Mouse (Mus musculus) liver, embryonic 13.5 days (tissue): ENCODE results near the gene D6Ertd527e. TPM values are rescaled to one million over a fixed set of nuclear protein-coding genes. Genes with fewer than 3 reads are reported as not detected.

Experiments
- ATAC-seq: fragments of 200-750 bp; cut with Nextera tagmentation; 2 replicates; pipeline ENCODE4 v1.8.0; 2017; ENCODE audit warnings: low read depth, mild to moderate bottlenecking, moderate number of reproducible peaks, moderate library complexity
- DNase-seq: peaks from one replicate; pipeline ENCODE4 v3.0.0; 2022
- H3K27ac ChIP-seq: fragments of 300-500 bp; sonication (generic); 2 replicates; pipeline ENCODE4 v1.5.1; 2015; ENCODE audit warnings: moderate library complexity, mild to moderate bottlenecking, inconsistent platforms
- H3K27me3 ChIP-seq: fragments of 300-500 bp; sonication (generic); 2 replicates; pipeline ENCODE4 v1.6.1; 2015; ENCODE audit warnings: mild to moderate bottlenecking, inconsistent platforms
- H3K36me3 ChIP-seq: fragments of 300-500 bp; sonication (generic); 2 replicates; pipeline ENCODE4 v1.6.1; 2015; ENCODE audit warnings: mild to moderate bottlenecking, inconsistent platforms
- H3K4me1 ChIP-seq: fragments of 300-500 bp; sonication (generic); replicated peaks from 2 replicates; pipeline ENCODE4 v1.6.1; 2015; ENCODE audit warnings: inconsistent platforms
- H3K4me2 ChIP-seq: fragments of 300-500 bp; sonication (generic); 2 replicates; pipeline ENCODE4 v1.6.1; 2015; ENCODE audit warnings: inconsistent platforms, mild to moderate bottlenecking, moderate library complexity
- H3K4me3 ChIP-seq: fragments of 300-500 bp; sonication (generic); replicated peaks from 2 replicates; pipeline ENCODE4 v1.5.1; 2015; ENCODE audit warnings: mild to moderate bottlenecking, inconsistent platforms
- H3K9ac ChIP-seq: fragments of 300-500 bp; sonication (generic); 2 replicates; pipeline ENCODE4 v1.6.1; 2015; ENCODE audit warnings: mild to moderate bottlenecking, inconsistent platforms
- H3K9me3 ChIP-seq: fragments of 300-500 bp; sonication (generic); replicated peaks from 2 replicates; pipeline ENCODE4 v1.6.1; 2016; ENCODE audit warnings: inconsistent platforms
- WGBS: fragments of 180-500 bp; shearing (Covaris S2); methylation state at CpG from one replicate; pipeline ENCODE4 v1.1.7; 2015; ENCODE audit not compliant: insufficient replicate concordance; 5-methylcytosine and 5-hydroxymethylcytosine counted together
- polyA plus RNA-seq: library from polyadenylated mRNA; unstranded; fragments of >200 nt; fragmentation: Nextera tagmentation; extraction: Ambion mirVana; gene quantifications from 2 replicates; pipeline ENCODE4 v1.2.1, GENCODE M21; 2015

D6Ertd527e gene
- polyA plus RNA-seq, 1 experiment from 2014 or later = not detected

DNA sequence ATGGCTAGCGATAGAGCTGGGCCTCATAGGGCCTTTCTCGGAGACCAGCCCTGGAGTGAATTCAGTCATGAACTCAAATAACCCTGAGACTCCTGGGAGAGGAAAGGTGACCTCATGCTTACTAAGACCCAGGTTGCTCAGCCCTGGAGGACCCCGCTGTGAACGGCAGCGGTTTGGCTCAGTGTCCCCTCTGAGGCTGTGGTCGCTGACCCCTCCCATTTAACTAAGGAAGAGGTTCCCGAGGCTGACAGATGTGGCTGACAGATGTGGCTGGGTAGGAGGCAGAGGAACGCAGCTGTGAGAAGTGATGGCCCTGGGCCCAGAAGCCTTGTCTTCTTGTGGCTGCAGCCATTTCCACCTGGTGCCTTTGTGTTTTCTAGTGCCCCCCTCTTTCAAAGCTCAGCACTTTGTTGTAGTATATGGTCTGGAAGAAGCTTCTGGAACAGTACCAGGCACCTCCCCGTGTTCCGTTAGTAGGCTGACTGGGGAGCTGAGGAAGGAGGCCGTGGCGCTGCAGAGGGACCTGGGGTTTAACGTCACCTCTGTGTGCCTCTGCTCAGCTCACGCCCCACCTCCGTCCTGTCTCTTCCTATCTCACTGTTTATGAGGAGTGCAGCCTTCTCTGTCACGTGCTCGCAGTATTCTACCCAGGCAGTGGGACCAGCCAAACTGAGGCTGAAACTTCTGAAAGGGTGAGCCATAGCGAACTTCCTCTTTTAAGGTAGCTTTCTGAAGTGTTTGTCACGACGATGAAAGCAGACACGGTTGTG, 48.1 kb downstream of the D6Ertd527e start:
- ATAC-seq = peak; percentile 94
- H3K4me1 ChIP-seq = peaks cover 23% of the 10 kb centered on the region
- H3K4me2 ChIP-seq = peak overlapping the region; percentile 37
- peak; percentile 58 for DNase-seq
- H3K4me3 ChIP-seq = no peak overlapping the region
- 31% methylated on average over 21 of the region's 21 CpGs for WGBS
- H3K27me3 ChIP-seq = peaks cover 15% of the 10 kb centered on the region; the same call in 1 of the 2 replicates
- peak overlapping the region; percentile 16; the same call in 1 of the 2 replicates for H3K27ac ChIP-seq
- no peaks in the 10 kb centered on the region for H3K36me3 ChIP-seq
- H3K9me3 ChIP-seq = no peaks in the 10 kb centered on the region
- H3K9ac ChIP-seq = peak overlapping the region; percentile 34; the same call in 1 of the 2 replicates

- Histone ChIP-seq H3K9ac (peak overlapping the region; percentile 34; the same call in 1 of the 2 replicates), H3K36me3 (no peaks in the 10 kb centered on the region), H3K4me3 (no peak overlapping the region), H3K4me2 (peak overlapping the region; percentile 37), H3K4me1 (peaks cover 23% of the 10 kb centered on the region), H3K9me3 (no peaks in the 10 kb centered on the region), H3K27me3 (peaks cover 10% of the 10 kb centered on the region; the same call in 1 of the 2 replicates), H3K27ac (no peak overlapping the region)
- DNase-seq (no peak), ATAC-seq (peak; percentile 32)
- WGBS = 41% methylated on average over 7 of the region's 7 CpGs
Measured at GRCm38 (mm10) chr6:87153231-87153580, 48.7 kb downstream of the D6Ertd527e start.

DNA sequence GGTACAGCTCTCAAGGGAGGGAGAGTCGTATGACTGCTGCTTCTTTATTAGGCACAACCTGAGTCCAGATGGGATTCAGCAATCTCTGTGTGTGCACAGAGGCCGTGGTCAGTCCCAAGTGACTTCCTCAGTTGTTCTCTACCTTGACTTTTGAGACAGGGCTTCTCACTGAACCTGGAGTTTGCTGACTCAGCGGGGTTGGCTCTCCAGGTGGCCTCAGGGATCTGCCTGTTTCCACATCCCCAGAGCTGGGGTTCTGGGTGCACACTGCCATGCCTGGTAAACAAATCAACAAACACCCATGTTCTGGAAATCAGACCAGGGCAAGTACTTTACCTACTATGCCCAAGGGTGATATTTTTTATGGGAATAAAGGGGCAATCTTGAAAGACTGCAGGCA, 49.3 kb downstream of the D6Ertd527e start:
- H3K27ac ChIP-seq = no peak overlapping the region
- no peak for ATAC-seq
- no peak for DNase-seq
- no peak overlapping the region for H3K9ac ChIP-seq
- H3K4me2 ChIP-seq = no peak overlapping the region
- H3K27me3 ChIP-seq = 0 out of 2 replicates have a peak, but pooled peaks cover 7% of the 10 kb centered on the region
- WGBS = 72% methylated on average over 3 of the region's 3 CpGs
- peaks cover 23% of the 10 kb centered on the region for H3K4me1 ChIP-seq
- no peak overlapping the region for H3K4me3 ChIP-seq
- H3K36me3 ChIP-seq = no peaks in the 10 kb centered on the region
- no peaks in the 10 kb centered on the region for H3K9me3 ChIP-seq

GRCm38 (mm10) chr6:87158062-87158623, 53.6 kb downstream of the D6Ertd527e start:
- Histone ChIP-seq H3K9me3 (no peaks in the 10 kb centered on the region), H3K27ac (no peak overlapping the region), H3K9ac (no peak overlapping the region), H3K4me2 (no peak overlapping the region), H3K4me3 (no peak overlapping the region), H3K36me3 (no peaks in the 10 kb centered on the region), H3K4me1 (peaks cover 6% of the 10 kb centered on the region), H3K27me3 (0 out of 2 replicates have a peak, but pooled peaks cover 27% of the 10 kb centered on the region)
- DNase-seq (no peak), ATAC-seq (no peak)
- WGBS = 69% methylated on average over 7 of the region's 7 CpGs

DNA sequence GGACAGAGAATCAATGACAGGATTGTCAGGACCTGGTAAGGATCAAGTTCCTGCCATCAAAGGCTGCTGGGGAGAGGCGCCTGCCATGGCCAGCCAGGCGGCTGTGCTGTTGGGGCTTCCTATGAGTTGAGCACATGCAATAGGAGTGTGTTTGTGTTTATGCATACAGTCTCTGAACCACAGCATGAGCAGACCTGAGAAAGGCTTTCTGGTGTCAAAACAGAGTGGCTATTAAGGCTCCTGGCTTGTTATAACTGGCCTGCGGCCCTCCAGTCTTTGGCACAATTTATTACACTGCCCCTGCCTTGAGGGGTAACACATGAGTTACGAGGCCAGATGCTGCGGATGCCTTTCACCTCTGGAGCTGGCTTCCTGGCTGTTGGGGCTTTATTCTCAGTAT, 55.6 kb downstream of the D6Ertd527e start:
- Histone ChIP-seq H3K4me2 (no peak overlapping the region), H3K36me3 (no peaks in the 10 kb centered on the region), H3K4me1 (no peaks in the 10 kb centered on the region; the same call in 1 of the 2 replicates), H3K9me3 (no peaks in the 10 kb centered on the region), H3K27ac (no peak overlapping the region), H3K9ac (no peak overlapping the region), H3K4me3 (no peak overlapping the region), H3K27me3 (0 out of 2 replicates have a peak, but pooled peaks cover 25% of the 10 kb centered on the region)
- ATAC-seq (no peak), DNase-seq (no peak)
- 78% methylated on average over 5 of the region's 5 CpGs for WGBS

DNA sequence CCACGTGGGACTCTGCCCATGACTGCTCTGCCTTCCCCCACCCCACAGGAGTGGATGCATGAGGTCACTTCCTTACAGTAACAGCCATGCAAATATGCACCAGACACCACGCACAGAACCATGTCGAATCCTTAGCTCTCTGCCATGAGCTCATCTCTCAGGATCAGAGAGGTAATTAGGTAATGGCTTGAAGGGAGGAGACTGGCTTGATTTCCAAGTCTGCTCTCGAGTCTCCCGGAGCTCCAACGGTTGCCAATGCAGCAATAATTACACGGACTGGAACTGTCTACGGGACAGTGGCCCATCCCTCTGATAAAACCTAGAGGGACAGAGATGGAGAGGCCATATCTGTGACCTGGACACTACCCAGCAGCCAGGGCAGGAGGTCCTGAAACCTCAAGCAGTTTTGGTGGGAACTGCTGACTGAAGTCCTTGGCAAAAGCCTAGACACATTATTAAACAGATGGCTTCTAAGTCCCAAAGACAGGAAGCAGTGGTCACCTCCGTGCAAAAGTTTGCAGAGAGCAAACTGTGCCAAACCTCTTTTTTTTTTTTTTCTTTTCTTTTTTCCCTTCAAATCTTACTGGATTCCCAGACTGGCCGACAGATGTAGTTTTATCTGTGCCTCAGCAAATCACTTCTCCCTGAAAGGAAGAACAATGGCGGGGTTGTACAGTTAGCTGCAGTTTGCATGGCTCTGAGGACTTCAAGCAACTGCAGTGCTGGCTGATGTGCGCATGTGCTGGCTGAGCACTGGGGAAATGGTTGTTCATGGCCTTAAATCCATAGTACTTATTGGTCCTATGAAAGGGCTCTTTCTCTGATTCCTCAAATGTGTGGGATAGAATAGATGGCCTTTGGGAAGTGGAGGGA, 57.1 kb downstream of the D6Ertd527e start:
- no peak overlapping the region for H3K27ac ChIP-seq
- H3K4me2 ChIP-seq = no peak overlapping the region
- ATAC-seq (no peak), DNase-seq (no peak)
- peaks cover 28% of the 10 kb centered on the region; the same call in 1 of the 2 replicates for H3K27me3 ChIP-seq
- no peaks in the 10 kb centered on the region for H3K9me3 ChIP-seq
- H3K36me3 ChIP-seq = no peaks in the 10 kb centered on the region
- no peak overlapping the region for H3K9ac ChIP-seq
- H3K4me3 ChIP-seq = no peak overlapping the region
- 59% methylated on average over 12 of the region's 12 CpGs for WGBS
- no peaks in the 10 kb centered on the region; the same call in 1 of the 2 replicates for H3K4me1 ChIP-seq

Other genes starting within 250 kb of the D6Ertd527e start
- 58.4 and 60.9 TPM in 2 replicates for gene Nfu1, start 95.5 kb upstream of the D6Ertd527e start, polyA plus RNA-seq
- gene Gfpt1, start 61.9 kb upstream of the D6Ertd527e start, polyA plus RNA-seq = 7.7 and 8.9 TPM in 2 replicates
- 0.50 and 0.51 TPM in 2 replicates for gene Antxr1, start 231.1 kb downstream of the D6Ertd527e start, polyA plus RNA-seq
- gene Gkn1, start 246.2 kb downstream of the D6Ertd527e start, polyA plus RNA-seq = not detected in 2 replicates